Mouse (Mus musculus): ENCODE measurements around the gene Myo18b. TPM values are rescaled to one million over a fixed set of nuclear protein-coding genes. Genes with fewer than 3 reads are reported as not detected.

Myo18b gene
- total and polyA plus RNA-seq, 3 experiments: not detected

- H3K4me3 ChIP-seq (replicated peaks in 1 of 3; ENCODE audit: low read depth in 2 of 3, low read length in 2 of 3, poor library complexity in 1 of 3): no peak overlapping the region
- dilution Hi-C loops (cut with MboI; ENCODE audit: extremely low pct_ligation_motif_present, extremely low pct_unique_long_range_greater_than_20kb, low sequenced_read_pairs): no loop called here
- no peaks in the 10 kb centered on the region for H3K79me2 ChIP-seq (replicated peaks; ENCODE audit: control insufficient read depth, extremely low read depth, insufficient read depth, poor library complexity, severe bottlenecking)
- H3K9ac ChIP-seq (ENCODE audit: insufficient read depth, low read depth): no peak overlapping the region
- TF ChIP-seq HCFC1 (IDR thresholded peaks at IDR 0.05; ENCODE audit: low read depth, low read length) (no peak), NELFE (IDR thresholded peaks at IDR 0.05; ENCODE audit: low read depth, low read length) (no peak), UBTF (IDR thresholded peaks at IDR 0.05; ENCODE audit: low read depth, low read length) (no peak), CHD2 (IDR thresholded peaks at IDR 0.05; ENCODE audit: low read length) (no peak), ZC3H11A (IDR thresholded peaks at IDR 0.05; ENCODE audit: low read depth, low read length) (no peak), MAX (IDR thresholded peaks at IDR 0.05; ENCODE audit: low read length) (no peak), ELF1 (IDR thresholded peaks at IDR 0.05; ENCODE audit: low read depth, low read length) (no peak), MYC (IDR thresholded peaks at IDR 0.05; ENCODE audit: low read depth, low read length) (no peak), MXI1 (IDR thresholded peaks at IDR 0.05; ENCODE audit: low read depth, low read length) (no peak), EP300 (IDR thresholded peaks at IDR 0.05; ENCODE audit: low read length) (no peak), RAD21 (IDR thresholded peaks at IDR 0.05; ENCODE audit: low read depth, low read length) (no peak), USF1 (IDR thresholded peaks at IDR 0.05; ENCODE audit: low read depth, low read length) (no peak), ZMIZ1 (IDR thresholded peaks at IDR 0.05; ENCODE audit: low read depth, low read length) (no peak), IRF4 (IDR thresholded peaks at IDR 0.05; ENCODE audit: low read depth, low read length) (no peak), RCOR1 (conservative IDR thresholded peaks at IDR 0.05; ENCODE audit: low read depth, low read length) (no peak), SIN3A (IDR thresholded peaks at IDR 0.05; ENCODE audit: low read length) (no peak)
- H3K36me3 ChIP-seq (replicated peaks in 1 of 2; ENCODE audit: control insufficient read depth in 1 of 2, insufficient read depth in 1 of 2, low read length in 1 of 2): no peaks in the 10 kb centered on the region
- no peak for DNase-seq (ENCODE audit: extremely low read depth)
- H3K27me3 ChIP-seq (replicated peaks): no peaks in the 10 kb centered on the region
- H3K4me2 ChIP-seq (ENCODE audit: insufficient read depth, low read depth, poor library complexity, severe bottlenecking): no peak overlapping the region
- H3K27ac ChIP-seq (ENCODE audit: insufficient read depth, low read depth): no peak overlapping the region
- in situ Hi-C loops (cut with MboI; ENCODE audit: low pct_ligation_motif_present, low pct_unique_long_range_greater_than_20kb, low sequenced_read_pairs): no loop called here
- H3K9me3 ChIP-seq (replicated peaks; ENCODE audit: low read length): peaks cover 97% of the 10 kb centered on the region
- no peaks in the 10 kb centered on the region for H3K4me1 ChIP-seq (ENCODE audit: control insufficient read depth in 1 of 2, insufficient read depth in 2 of 2)
Observed at GRCm38 (mm10) chr5:112749634-112750033, 146.5 kb downstream of the Myo18b start.

GRCm38 (mm10) chr5:112748001-112748719, 148.0 kb downstream of the Myo18b start:
- H3K27ac ChIP-seq (ENCODE audit: insufficient read depth, low read depth): no peak overlapping the region
- TF ChIP-seq MYC (IDR thresholded peaks at IDR 0.05; ENCODE audit: low read depth, low read length): no peak
- TF ChIP-seq USF1 (IDR thresholded peaks at IDR 0.05; ENCODE audit: low read depth, low read length): no peak
- no peak for TF ChIP-seq PAX5 (IDR thresholded peaks at IDR 0.05; ENCODE audit: low read length)
- TF ChIP-seq MAFK (IDR thresholded peaks at IDR 0.05; ENCODE audit: insufficient replicate concordance, low read length): no peak
- TF ChIP-seq ZC3H11A (IDR thresholded peaks at IDR 0.05; ENCODE audit: low read depth, low read length): no peak
- TF ChIP-seq EP300 (IDR thresholded peaks at IDR 0.05; ENCODE audit: low read length): no peak
- no peak for TF ChIP-seq ZNF384 (IDR thresholded peaks at IDR 0.05; ENCODE audit: low read depth, low read length)
- no peak for TF ChIP-seq SMC3 (IDR thresholded peaks at IDR 0.05; ENCODE audit: low read depth, low read length)
- no peak for TF ChIP-seq MAZ (IDR thresholded peaks at IDR 0.05; ENCODE audit: low read depth, low read length)
- no peak for TF ChIP-seq CTCF (conservative IDR thresholded peaks at IDR 0.05 in 1 of 2, IDR thresholded peaks at IDR 0.05 in 1 of 2; ENCODE audit: low read depth in 2 of 2, low read length in 2 of 2)
- TF ChIP-seq NRF1 (IDR thresholded peaks at IDR 0.05; ENCODE audit: low read depth, low read length): no peak
- TF ChIP-seq ZKSCAN1 (IDR thresholded peaks at IDR 0.05; ENCODE audit: borderline replicate concordance, low read depth, low read length): no peak
- no peak for TF ChIP-seq BHLHE40 (IDR thresholded peaks at IDR 0.05; ENCODE audit: low read depth, low read length)
- no peak for TF ChIP-seq TBP (conservative IDR thresholded peaks at IDR 0.05; ENCODE audit: low read depth, low read length)
- no peak for TF ChIP-seq TCF12 (IDR thresholded peaks at IDR 0.05; ENCODE audit: low read depth, low read length)
- no peak for TF ChIP-seq MXI1 (IDR thresholded peaks at IDR 0.05; ENCODE audit: low read depth, low read length)
- TF ChIP-seq UBTF (IDR thresholded peaks at IDR 0.05; ENCODE audit: low read depth, low read length): no peak
- no peak for TF ChIP-seq JUN (IDR thresholded peaks at IDR 0.05; ENCODE audit: insufficient read depth, low read depth, low read length)
- dilution Hi-C loops (cut with MboI; ENCODE audit: extremely low pct_ligation_motif_present, extremely low pct_unique_long_range_greater_than_20kb, low sequenced_read_pairs) (no loop called here), in situ Hi-C loops (cut with MboI; ENCODE audit: low pct_ligation_motif_present, low pct_unique_long_range_greater_than_20kb, low sequenced_read_pairs) (no loop called here)
- H3K4me1 ChIP-seq (ENCODE audit: control insufficient read depth in 1 of 2, insufficient read depth in 2 of 2): no peaks in the 10 kb centered on the region
- H3K4me2 ChIP-seq (ENCODE audit: insufficient read depth, low read depth, poor library complexity, severe bottlenecking): no peak overlapping the region
- H3K79me2 ChIP-seq (replicated peaks; ENCODE audit: control insufficient read depth, extremely low read depth, insufficient read depth, poor library complexity, severe bottlenecking): no peaks in the 10 kb centered on the region
- H3K27me3 ChIP-seq (replicated peaks): no peaks in the 10 kb centered on the region
- no peak overlapping the region for H3K4me3 ChIP-seq (replicated peaks in 1 of 3; ENCODE audit: low read depth in 2 of 3, low read length in 2 of 3, poor library complexity in 1 of 3)
- H3K9me3 ChIP-seq (replicated peaks; ENCODE audit: low read length): peaks cover 95% of the 10 kb centered on the region
- no peaks in the 10 kb centered on the region for H3K36me3 ChIP-seq (replicated peaks in 1 of 2; ENCODE audit: control insufficient read depth in 1 of 2, insufficient read depth in 1 of 2, low read length in 1 of 2)
- no peak for DNase-seq (ENCODE audit: extremely low read depth)
- no peak overlapping the region for H3K9ac ChIP-seq (ENCODE audit: insufficient read depth, low read depth)
